Mouse (Mus musculus) CH12.LX (cell line): Measurements from ENCODE around the gene Dnajc13.

Experiments used
- CTCF ChIP-seq, 2 experiments: IDR thresholded peaks in 1 of 2; conservative IDR thresholded peaks in 1 of 2; 2 replicates each; pipeline ENCODE4 v1.5.1; 2011 to 2012; ENCODE audit warnings: low read depth in 2 of 2, low read length in 2 of 2, improper control_type of control experiment in 1 of 2, inconsistent platforms in 1 of 2, mild to moderate bottlenecking in 1 of 2, moderate library complexity in 1 of 2
- ELF1 ChIP-seq: IDR thresholded peaks from 2 replicates; pipeline ENCODE4 v1.6.1; 2014; ENCODE audit warnings: low read depth, mild to moderate bottlenecking, inconsistent platforms, low read length, improper control_type of control experiment
- JUND ChIP-seq: conservative IDR thresholded peaks from 2 replicates; pipeline ENCODE4 v1.6.1; 2011; ENCODE audit warnings: low read depth, low read length, improper control_type of control experiment
- MAFK ChIP-seq: IDR thresholded peaks from 2 replicates; pipeline ENCODE4 v1.6.1; 2011; ENCODE audit warnings: low read length, improper control_type of control experiment; ENCODE audit not compliant: insufficient replicate concordance
- MXI1 ChIP-seq: IDR thresholded peaks from 2 replicates; pipeline ENCODE4 v1.6.1; 2011; ENCODE audit warnings: mild to moderate bottlenecking, low read depth, low read length, improper control_type of control experiment
- NELFE ChIP-seq: IDR thresholded peaks from 2 replicates; pipeline ENCODE4 v1.6.1; 2011; ENCODE audit warnings: low read depth, low read length, improper control_type of control experiment
- POLR2A ChIP-seq: IDR thresholded peaks from 2 replicates; pipeline ENCODE4 v1.6.1; 2011; ENCODE audit warnings: low read depth, mild to moderate bottlenecking, improper control_type of control experiment, low read length
- SIN3A ChIP-seq: IDR thresholded peaks from 2 replicates; pipeline ENCODE4 v1.6.1; 2012; ENCODE audit warnings: low read length, improper control_type of control experiment, inconsistent platforms
- TBP ChIP-seq: conservative IDR thresholded peaks from 2 replicates; pipeline ENCODE4 v1.6.1; 2011; ENCODE audit warnings: low read depth, low read length, improper control_type of control experiment
- UBTF ChIP-seq: IDR thresholded peaks from 2 replicates; pipeline ENCODE4 v1.6.1; 2012; ENCODE audit warnings: low read depth, mild to moderate bottlenecking, inconsistent platforms, low read length, improper control_type of control experiment, moderate library complexity
- USF2 ChIP-seq: conservative IDR thresholded peaks from 2 replicates; pipeline ENCODE4 v1.6.1; 2011; ENCODE audit warnings: low read depth, low read length, improper control_type of control experiment
- ZC3H11A ChIP-seq: IDR thresholded peaks from 2 replicates; pipeline ENCODE4 v1.6.1; 2012; ENCODE audit warnings: low read depth, mild to moderate bottlenecking, inconsistent platforms, low read length, improper control_type of control experiment
- ZNF384 ChIP-seq: IDR thresholded peaks from 2 replicates; pipeline ENCODE4 v1.6.1; 2012; ENCODE audit warnings: low read depth, low read length, improper control_type of control experiment, inconsistent platforms

GRCm38 (mm10) chr9:104269349-104269871 lies 6.7 kb upstream of the Dnajc13 start:
- no peak for TF ChIP-seq TBP
- no peak for TF ChIP-seq POLR2A
- peak; percentile 99 for TF ChIP-seq MAFK
- no peak for TF ChIP-seq JUND
- TF ChIP-seq ZC3H11A = no peak
- TF ChIP-seq CTCF (conservative IDR thresholded peaks at IDR 0.05 in 1 of 2, IDR thresholded peaks at IDR 0.05 in 1 of 2; ENCODE audit: low read depth in 2 of 2, low read length in 2 of 2) = no peak
- TF ChIP-seq USF2 = no peak
- TF ChIP-seq NELFE = no peak
- TF ChIP-seq ELF1 = no peak
- TF ChIP-seq UBTF = no peak
- no peak for TF ChIP-seq ZNF384
- TF ChIP-seq SIN3A = no peak
- no peak for TF ChIP-seq MXI1
